Mouse (Mus musculus): ENCODE data around the gene Neil1. TPM values are rescaled to one million over a fixed set of nuclear protein-coding genes. Genes with fewer than 3 reads are reported as not detected.

Gene Neil1
- 1 to 10 TPM; 4.9 to 6.9 TPM for total RNA-seq (2021)
- long read RNA-seq, experiment 1, transcript Neil1-203 (10 exons, 1,693 nt), result major isoform, 7 of 8 reads
- long read RNA-seq, experiment 1, partial matches to known transcripts, result 0 of 8 reads
- long read RNA-seq, experiment 1, other reads (novel, unspliced or antisense), result 1 of 8 reads
- long read RNA-seq, experiment 2, transcript Neil1-203 (10 exons, 1,693 nt), result major isoform, 10 of 17 reads
- long read RNA-seq, experiment 2, partial matches to known transcripts, result 0 of 17 reads
- long read RNA-seq, experiment 2, other reads (novel, unspliced or antisense), result 6 of 17 reads

DNA sequence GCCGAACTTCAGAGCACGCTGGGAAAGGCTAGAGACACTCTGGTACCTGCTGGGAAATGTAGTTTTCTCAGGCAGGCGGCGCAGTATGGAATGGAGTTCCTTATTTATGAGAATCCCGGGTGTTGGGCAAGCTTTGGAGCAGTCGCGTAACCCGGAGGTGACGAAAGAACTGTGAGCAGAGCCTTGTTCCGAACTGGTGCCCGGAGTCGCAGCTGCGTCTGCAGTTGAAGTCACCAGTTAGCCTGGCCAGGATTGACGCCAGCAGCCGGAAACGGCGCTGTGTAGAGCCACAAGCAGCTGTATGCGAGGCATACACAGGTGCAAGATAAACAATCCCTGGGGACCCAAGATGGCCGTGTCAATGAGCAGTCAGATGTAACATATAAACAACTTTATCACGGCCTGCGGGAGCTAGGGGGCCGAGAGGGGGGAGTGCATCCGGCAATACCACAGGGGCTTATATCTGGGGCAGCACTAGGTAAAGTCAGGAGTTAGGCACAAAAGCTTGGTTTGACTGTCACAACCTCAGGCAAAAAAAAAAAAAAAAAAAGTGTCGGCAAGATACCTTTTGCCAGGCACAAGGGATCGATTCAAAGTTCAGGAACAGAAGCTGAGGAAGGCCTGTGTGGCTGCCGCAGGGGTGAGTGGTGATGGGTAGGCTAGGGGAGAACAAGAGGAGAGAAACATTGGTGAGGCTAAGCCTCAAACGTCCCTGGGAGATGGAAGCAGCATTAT lies at the start of gene Neil1:
Neil1 (minus strand) TSS at position 162 of the 735 bp plus-strand sequence.
- peak; percentile 79 to 82 for DNase-seq
- intact Hi-C loops (cut with DNase I), result no loop called here

DNA sequence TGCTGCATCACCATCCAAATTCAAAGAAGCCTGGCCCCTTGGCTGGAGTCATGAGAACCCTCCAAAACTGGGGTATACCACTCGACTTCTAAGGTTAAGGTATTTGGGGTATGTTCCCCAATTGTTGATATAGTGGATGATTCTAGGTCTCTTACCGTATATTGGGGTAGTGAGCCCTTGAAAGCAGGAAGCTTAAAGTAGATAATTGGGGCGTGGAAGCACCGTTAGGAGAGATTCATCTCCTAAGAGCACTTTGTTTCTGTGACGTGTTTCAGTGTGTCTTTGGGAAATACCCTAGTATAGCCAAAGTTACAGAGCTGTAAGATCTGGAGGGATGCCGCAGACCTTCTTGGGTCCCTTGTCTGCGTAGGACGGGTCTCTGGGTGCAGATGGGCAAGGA lies 49.3 kb upstream of the Neil1 start:
- no peak for DNase-seq
- intact Hi-C loops (cut with DNase I), result no loop called here

DNA sequence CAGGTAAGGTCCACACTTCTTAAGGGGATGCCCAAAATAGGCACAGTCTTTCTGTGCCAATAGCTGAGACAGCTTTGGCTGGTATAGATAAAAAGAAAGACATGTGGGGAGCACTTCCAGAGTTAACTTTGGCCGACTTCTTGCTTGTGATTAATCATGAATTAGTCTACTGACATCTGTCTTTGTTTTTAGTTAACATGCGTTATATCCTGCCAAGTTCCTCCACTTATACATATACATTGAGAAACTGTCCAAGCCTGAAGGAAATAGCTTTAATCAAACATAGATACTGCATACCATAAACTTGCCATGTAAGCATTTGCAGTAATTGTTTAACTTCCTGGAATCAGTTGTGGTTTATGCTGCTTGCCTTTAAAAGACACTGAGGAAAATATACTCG lies 48.6 kb upstream of the Neil1 start:
- no peak for DNase-seq
- intact Hi-C loops (cut with DNase I), result no loop called here

DNA sequence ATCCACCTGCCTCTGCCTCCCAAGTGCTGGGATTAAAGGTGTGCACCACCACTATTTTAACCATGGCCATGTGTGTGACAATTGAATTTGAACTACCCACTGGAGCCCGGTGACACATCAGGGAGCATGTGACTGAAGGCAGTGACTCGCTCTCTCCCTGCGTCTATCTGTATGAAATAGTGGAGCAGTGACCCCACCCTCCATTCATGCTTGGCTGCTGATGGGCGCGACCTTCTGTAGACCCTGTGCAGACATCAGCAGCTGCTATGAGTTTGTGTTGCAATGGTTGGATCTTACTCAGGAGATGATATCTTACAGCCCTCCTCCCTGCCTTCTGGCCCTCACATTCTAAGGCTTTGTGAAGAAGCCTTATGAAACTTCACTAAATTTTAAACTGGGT lies 20.3 kb upstream of the Neil1 start:
- no peak for DNase-seq
- intact Hi-C loops (cut with DNase I), result no loop called here

DNA sequence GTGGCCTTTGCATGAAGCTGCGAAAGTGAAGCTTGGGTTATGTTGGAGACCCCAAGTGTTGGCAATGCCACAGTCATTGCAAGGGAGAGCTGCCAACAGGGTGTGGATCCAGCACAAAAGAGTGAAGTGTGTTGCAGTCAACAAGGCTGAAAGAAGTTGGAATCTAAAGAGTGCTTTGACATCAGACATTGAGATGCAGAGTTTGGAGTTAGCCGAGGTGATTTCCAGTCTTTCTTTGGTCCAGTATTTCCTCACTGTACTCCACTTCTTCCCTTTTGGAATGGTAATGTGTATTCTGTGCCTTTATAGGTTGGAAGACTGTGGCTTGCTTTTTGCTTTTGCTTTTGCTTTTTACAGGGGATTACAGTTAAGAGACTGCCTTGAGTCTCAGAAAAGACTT lies 18.1 kb upstream of the Neil1 start:
- intact Hi-C loops (cut with DNase I), result no loop called here
- no peak for DNase-seq

DNA sequence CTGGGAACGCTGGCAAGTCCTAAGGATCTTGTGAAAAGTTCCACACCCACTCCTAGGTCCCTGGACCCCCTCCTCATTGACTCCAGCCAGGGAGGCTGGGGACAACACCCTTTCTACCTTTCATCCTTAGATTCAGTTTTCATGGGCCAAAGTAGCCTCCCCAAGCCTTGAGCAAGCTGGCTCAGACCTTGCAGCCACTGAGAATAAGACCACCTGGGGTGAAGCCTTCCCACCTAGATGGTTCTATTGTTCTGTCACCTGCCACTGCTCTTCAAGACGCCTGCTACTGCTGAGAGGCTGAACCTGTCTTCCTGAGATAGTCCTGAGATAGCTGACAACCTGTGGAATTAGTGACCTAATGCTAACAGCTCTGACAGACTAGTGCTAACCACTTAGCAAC lies 15.0 kb upstream of the Neil1 start:
- no peak for DNase-seq
- intact Hi-C loops (cut with DNase I), result no loop called here

DNA sequence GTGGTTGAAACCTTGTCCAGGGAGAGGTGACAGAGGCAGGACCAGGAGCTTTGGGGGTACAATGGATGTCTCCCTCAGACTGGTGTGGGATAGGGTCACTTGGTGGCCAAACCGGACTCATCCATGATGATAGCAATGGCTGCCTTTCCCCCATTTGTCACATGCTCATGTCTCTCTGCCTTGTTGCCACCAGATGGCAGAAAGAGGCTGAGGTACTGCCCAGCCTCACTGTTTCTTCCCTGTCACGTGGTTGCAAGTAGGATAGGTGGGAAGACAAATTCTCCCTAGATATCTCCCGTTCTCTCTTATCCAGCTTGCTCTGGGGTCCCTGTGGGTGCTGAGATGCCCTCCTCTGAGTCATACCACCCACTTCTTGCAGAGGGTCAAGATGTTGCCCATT lies 14.4 kb upstream of the Neil1 start:
- intact Hi-C loops (cut with DNase I), result no loop called here
- no peak for DNase-seq

DNA sequence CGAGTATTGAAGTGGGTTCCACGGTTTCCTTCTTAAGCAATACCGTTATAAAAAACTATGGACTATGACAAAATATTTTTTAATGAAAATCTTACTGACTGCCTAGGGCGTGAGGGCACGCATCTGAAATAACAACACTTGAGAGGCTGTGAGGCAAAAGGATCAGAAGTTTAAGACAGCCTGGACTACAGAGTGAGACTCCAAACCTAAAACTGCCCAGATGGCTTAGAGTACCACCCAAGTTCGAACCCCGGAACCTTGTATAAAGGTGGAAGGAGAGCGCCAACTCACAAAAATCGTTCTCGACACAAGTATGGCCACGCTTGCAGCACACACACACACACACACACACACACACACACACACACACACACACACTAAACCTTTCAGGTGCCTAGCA lies 10.4 kb upstream of the Neil1 start:
- DNase-seq, result no peak
- intact Hi-C loops (cut with DNase I), result no loop called here

DNA sequence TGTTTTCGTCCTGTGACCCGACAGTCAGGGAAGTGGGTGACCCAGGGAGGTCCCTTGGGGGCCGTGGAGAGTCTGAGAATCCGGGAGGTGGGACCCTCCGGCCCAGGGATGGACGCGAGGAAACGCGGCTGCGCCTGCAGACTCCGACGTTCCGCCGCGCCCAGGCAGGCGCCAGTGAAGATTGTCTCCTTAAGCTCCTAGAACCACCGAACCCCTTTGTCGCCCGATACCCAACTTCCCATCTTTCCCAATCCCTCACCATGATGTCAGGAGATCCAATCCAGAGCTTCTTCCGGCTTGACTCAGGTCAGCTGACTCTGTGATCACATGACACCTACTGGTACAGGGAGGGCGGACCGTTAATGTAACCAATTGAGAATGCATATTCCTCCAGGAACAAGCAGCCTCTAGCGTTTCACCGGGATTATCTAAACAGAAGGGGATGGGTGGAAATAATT lies 9.9 kb upstream of the Neil1 start, which contains the start of gene Commd4:
Commd4 (minus strand) TSS at position 319 of the 458 bp plus-strand sequence.
- intact Hi-C loops (cut with DNase I), result no loop called here
- peak; percentile 57 to 90 for DNase-seq

DNA sequence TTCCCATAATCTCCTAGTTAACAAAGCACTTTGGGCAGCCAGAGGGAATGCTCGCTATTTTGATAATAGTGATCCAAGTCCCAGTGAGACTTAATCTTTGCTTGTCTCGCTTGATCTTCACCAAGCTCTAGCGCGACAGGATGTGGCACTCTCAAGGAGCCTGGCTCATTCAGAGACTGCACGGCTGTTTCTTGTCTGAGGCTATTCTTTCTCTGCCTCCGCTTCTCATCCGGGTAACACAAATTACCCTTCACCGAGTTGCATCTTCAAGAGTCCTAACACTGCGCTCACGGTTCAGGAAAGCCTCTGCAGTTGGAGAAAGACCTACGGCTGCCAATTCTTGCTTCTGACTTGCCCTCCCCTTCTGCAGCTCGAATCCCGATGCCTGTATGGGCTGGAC lies 9.4 kb upstream of the Neil1 start:
- DNase-seq, result no peak
- intact Hi-C loops (cut with DNase I), result no loop called here

DNA sequence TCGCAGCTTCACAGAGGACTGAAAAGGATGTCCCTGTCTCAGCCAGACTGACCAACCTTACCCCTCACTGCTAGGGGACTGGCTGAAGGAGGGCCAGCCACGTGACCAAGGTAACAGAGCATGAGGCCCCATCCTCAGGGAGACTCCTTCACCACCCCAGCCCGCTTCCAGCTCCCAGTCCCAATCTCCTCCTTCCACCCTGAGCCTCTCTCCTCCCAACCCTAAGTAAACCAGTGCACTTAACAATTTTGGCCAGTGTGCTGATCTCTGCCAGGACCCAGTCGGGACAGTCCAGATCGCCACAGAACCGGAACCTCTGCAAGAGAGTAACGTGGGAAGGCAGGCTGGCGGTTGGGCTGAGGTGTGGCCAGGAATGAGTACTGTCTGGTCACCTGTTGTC lies 8.7 kb upstream of the Neil1 start:
- intact Hi-C loops (cut with DNase I), result no loop called here

DNA sequence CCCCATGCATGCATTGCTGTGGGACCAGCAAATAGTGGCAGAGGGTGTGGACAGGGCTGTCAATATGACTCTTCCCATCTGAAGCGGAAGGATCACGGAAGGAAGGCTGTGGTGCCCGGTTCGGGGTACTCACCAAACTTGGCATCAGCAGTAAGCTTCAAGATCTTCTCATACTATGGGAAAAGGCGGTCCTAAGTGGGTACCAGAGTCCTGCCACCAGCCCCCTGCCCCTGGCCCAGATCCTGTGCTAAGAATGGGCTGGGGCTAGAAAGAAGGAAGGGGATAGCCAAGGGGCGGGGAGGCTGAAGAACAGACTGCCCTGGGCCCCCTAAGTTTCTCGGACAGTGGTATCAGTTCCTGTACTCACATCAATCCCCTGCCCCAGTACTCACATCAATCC lies 8.3 kb upstream of the Neil1 start:
- DNase-seq, result no peak
- intact Hi-C loops (cut with DNase I), result no loop called here

More for the DNA sequence above, 8.7 kb upstream of the Neil1 start:
- no peak for DNase-seq

DNA sequence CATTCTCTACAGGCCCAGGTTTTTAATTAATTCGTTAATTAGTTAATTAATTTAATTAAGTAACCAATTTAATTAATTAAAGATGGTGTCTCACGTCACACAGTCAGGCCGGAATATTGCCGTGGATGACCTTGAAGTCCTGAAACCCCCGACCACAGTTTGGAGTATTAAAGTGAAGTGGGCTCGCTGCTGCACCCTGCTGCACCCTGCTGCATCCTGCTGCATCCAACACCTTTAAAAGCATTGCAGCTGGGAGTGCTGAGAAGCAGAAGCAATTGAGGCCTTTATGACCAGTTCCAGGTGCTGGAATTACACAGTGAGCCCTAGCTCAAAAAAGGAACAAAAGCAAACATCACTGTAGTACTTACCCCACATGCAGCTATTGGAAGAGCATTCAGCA lies 4.2 kb upstream of the Neil1 start:
- no peak for DNase-seq
- intact Hi-C loops (cut with DNase I), result no loop called here

DNA sequence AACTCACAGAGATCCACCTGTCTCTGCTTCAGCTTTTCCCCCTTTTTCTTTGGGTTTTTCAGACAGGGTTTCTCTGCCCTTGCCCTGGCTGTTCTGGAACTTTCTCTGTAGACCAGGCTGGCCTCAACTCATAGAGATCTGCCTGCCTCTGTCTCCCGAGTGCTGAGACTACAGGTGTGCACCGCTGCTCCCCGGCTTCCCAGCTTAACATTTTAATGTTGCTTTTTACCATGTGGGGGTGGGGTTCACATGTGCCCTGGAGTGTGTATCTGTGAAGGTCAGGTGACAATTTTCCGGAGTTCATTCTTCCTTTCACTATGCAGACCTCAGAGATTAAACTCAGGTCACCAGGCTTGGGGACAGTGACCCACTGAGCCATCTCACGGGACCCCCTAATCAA lies 2.1 kb upstream of the Neil1 start:
- DNase-seq, result no peak
- intact Hi-C loops (cut with DNase I), result no loop called here

DNA sequence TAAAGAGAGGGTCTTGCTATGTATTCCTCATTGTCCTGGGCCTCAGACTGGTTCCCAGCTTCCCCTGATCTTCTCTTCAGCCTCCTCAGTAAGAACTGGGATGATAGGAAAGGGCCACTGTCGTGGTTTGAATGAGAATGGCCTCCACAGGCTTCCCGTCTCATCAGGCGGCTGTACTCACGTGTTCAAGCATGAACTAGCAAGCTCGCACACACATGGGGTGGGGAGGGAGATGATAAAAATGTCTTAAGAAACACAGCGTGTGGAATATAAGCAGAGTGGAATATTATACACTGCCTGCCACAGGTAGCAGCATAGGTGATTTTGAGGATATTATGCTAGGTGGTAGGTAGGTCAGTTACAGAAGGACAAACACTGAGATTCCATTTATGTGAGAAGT lies 916 bp upstream of the Neil1 start:
- no peak for DNase-seq
- intact Hi-C loops (cut with DNase I), result no loop called here

DNA sequence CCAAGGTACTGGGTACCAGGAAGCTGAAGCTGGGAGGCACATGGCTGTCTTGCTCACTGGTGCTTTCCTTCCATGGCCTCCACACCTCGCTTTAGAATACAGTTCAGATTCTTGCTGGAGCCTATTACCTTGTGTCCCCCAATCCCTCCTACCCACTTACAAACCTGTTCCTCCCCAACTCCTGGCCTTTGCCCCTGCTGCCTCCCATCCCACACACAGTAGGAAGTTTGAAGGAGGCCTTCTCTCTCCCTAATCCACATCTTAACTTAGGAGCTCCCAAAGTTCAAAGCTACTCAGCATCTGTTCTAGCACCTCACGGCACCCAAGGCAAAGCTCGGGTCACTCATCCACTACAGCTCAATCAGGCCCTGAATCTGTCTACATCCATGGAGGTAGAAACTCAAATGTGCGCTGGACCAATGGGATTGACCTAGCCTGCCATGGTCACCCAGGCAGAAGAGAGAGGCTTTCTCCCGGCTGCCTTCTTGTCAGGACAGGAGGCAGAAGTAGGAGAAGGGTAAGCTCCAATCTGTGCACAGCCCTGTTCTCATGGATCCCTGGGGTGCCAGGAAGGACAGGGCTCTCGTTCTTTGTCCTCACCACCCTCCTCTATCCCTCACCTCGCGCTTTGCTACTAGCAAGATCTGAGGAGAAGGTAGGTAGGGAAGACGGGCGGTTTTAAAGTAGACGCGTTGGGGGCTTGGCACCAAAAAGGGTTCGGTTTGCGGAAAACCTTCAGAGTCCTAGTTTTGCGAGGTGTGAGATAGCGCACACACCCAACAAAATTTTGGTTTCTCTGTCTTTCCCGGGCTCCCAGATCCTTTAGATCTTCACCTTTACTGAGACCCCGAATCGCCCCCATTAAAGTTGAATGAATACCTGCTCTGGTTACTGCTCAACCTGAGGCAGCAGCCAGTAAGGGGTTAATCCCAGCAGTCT lies 631 bp downstream of the Neil1 start:
- DNase-seq, result no peak
- intact Hi-C loops (cut with DNase I), result no loop called here

DNA sequence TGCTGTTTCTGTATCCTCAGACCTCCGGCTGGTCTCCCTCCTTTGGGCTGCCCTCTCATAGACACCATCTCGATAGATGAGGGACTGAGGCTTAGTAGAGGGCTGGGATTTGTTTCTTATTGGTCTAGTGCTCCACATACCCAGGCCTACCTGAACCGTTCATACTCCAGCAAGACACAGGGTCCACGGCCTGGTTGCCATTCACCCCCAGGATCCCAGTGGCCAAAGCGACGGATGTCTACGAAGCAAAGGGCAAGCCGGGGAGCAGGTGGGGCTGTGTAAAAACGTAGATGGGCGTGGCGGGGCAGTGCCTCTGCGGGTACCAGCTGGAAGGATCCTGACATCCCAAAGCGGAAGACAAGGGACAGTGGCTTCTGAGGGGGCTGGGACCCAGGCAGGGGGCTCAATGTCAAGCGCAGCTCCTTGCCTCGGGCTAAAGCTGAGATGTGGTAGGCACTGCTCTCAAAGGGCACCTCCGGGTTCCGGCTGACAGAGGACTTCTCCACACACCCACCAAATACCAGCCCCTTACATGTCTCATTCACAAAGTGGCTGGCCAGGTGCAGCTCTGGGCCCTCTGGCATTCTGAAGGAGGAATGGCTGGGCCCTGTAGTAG lies 1.5 kb downstream of the Neil1 start:
- no peak for DNase-seq
- intact Hi-C loops (cut with DNase I), result no loop called here

DNA sequence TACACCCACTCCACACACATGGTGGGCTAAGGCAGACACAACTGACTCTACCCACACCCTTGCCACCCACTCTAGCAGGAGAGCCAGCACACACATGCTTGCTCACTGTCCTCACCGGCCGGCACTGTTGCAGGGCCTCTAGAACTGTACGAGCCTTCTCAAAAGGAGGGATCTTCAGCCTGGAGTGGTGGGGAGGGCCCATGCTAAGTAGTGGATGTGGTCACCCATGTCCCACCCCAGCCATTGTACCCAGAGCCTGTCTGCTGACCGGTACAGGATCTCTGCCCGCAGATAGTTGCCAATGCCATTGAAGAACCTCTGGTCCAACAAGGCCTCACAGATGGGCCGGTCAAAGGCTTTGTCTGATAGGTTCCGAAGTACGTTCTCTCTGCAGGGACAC lies 3.3 kb downstream of the Neil1 start:
- intact Hi-C loops (cut with DNase I), result no loop called here
- no peak for DNase-seq

DNA sequence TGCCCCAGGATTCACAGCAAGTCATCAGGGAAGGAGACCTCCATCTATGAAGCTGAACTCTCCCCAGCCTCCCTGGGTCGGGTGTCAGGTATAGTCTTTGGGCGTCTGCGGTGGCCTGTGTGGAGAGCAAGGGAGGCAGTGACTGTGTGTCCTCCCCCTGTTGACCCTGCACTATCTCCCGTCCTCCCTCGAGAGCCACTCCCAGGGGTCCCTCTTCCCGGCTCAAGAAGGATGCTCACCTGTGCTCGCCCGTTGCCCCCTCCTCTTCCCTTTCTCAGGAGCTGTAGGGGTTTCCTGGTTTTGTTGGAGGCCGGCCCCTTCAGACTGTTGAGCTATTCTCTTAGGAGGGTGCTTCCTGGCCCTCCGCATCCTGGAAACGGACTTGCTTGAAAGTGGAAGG lies 4.9 kb downstream of the Neil1 start:
- DNase-seq, result no peak
- intact Hi-C loops (cut with DNase I), result no loop called here

DNA sequence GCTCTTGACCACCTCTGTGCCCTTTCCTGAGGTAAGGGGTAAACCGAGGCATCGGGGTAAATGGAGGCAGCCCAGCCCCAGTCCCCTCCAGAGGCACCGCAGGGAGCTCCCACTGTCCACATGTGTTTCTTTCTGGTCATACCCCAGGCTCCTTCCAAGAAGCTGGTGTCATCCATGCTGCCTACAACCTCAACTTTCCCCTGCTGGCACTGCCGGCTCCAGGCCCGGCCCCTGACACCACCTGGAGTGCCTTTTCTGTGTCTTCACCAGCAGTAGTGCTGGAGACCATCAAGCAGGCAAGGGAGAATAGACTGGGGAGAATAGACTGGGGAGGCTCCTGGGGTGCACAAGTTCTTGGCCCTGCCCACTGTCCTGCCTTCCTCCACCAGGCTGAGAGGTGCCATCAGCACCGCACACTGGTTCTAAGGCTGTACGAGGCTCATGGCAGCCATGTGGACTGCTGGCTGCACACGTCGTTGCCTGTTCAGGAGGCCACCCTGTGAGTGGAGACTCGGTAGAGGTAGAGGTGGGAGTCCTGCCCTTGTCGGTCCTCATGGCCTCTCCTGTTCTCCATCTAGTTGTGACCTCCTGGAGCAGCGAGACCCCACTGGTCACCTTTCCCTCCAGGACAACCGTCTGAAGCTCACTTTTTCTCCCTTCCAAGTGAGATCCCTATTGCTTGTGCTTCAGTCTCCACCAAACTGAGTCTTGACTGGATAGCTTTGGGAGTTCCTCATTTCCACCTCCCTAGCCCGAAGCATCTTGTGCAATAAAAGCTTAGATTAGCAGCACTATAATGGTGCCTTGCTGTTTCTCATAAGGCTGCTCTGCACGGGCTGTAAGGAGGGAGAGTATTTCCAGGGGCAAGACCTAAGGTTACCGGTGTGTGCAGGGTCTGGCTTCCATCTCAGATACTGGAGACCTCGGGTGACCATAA lies 6.4 kb downstream of the Neil1 start:
- DNase-seq, result no peak
- intact Hi-C loops (cut with DNase I), result no loop called here
